Mouse (Mus musculus) limb, embryonic 11.5 days (tissue): ENCODE data around the gene Zzz3. TPM values are rescaled to one million over a fixed set of nuclear protein-coding genes. Genes with fewer than 3 reads are reported as not detected.

Source experiments
- ATAC-seq: fragments of 200-750 bp; cut with Nextera tagmentation; 2 replicates; pipeline ENCODE4 v1.8.0; 2017; ENCODE audit warnings: low read depth; ENCODE audit not compliant: insufficient number of reproducible peaks, low FRiP score, low TSS enrichment
- DNase-seq: peaks from one replicate; pipeline ENCODE4 v3.0.0-alpha.2; 2015; ENCODE audit warnings: low spot score
- H3K27ac ChIP-seq: fragments of 300-500 bp; sonication (generic); replicated peaks from 2 replicates; pipeline ENCODE4 v1.5.1; 2014; ENCODE audit warnings: low read depth, mild to moderate bottlenecking, low read length
- H3K27me3 ChIP-seq: fragments of 300-500 bp; sonication (generic); 2 replicates; pipeline ENCODE4 v1.6.1; 2014; ENCODE audit warnings: mild to moderate bottlenecking, low read length, mixed read lengths; ENCODE audit not compliant: control insufficient read depth, insufficient read depth
- H3K36me3 ChIP-seq: fragments of 300-500 bp; sonication (generic); 2 replicates; pipeline ENCODE4 v1.6.1; 2014; ENCODE audit warnings: mild to moderate bottlenecking, low read length, moderate library complexity, mixed read lengths; ENCODE audit not compliant: control insufficient read depth, insufficient read depth
- H3K4me1 ChIP-seq: fragments of 300-500 bp; sonication (generic); 2 replicates; pipeline ENCODE4 v1.6.1; 2014; ENCODE audit warnings: low read length, mixed read lengths; ENCODE audit not compliant: control insufficient read depth, insufficient read depth
- H3K4me2 ChIP-seq: fragments of 300-500 bp; sonication (generic); 2 replicates; pipeline ENCODE4 v1.6.1; 2014; ENCODE audit warnings: low read depth, mild to moderate bottlenecking, moderate library complexity; ENCODE audit not compliant: severe bottlenecking
- H3K4me3 ChIP-seq: fragments of 300-500 bp; sonication (generic); 2 replicates; pipeline ENCODE4 v1.5.1; 2014; ENCODE audit warnings: low read depth, low read length
- H3K9ac ChIP-seq: fragments of 300-500 bp; sonication (generic); 2 replicates; pipeline ENCODE4 v1.6.1; 2014; ENCODE audit warnings: mild to moderate bottlenecking, low read length
- H3K9me3 ChIP-seq: fragments of 300-500 bp; sonication (generic); 2 replicates; pipeline ENCODE4 v1.6.1; 2016; ENCODE audit warnings: low read length; ENCODE audit not compliant: control insufficient read depth
- WGBS: fragments of 180-500 bp; shearing (Covaris S2); extraction: QIAGEN DNeasy Blood & Tissue Kit; methylation state at CpG from one replicate; pipeline ENCODE4 v1.1.7; 2014; 5-methylcytosine and 5-hydroxymethylcytosine counted together
- polyA plus RNA-seq: library from polyadenylated mRNA; unstranded; fragments of >200 nt; fragmentation: Nextera tagmentation; extraction: Ambion mirVana; gene quantifications from 2 replicates; pipeline ENCODE4 v1.2.1, GENCODE M21; 2014

The Zzz3 gene
- polyA plus RNA-seq, 1 experiment from 2014 or later = 68.2 TPM

GRCm38 (mm10) chr3:152497084-152497483 lies 101.8 kb downstream of the Zzz3 start:
- WGBS = 81% methylated on average over 7 of the region's 7 CpGs
- H3K4me1 ChIP-seq = peaks cover 7% of the 10 kb centered on the region; the same call in 1 of the 2 replicates
- no peak overlapping the region for H3K4me3 ChIP-seq
- H3K9me3 ChIP-seq = no peaks in the 10 kb centered on the region
- H3K27me3 ChIP-seq = no peaks in the 10 kb centered on the region
- H3K9ac ChIP-seq = no peak overlapping the region
- ATAC-seq (no peak), DNase-seq (no peak)
- H3K4me2 ChIP-seq = no peak overlapping the region
- no peak overlapping the region for H3K27ac ChIP-seq
- no peaks in the 10 kb centered on the region for H3K36me3 ChIP-seq

GRCm38 (mm10) chr3:152497842-152498241 lies 102.6 kb downstream of the Zzz3 start:
- ATAC-seq (no peak), DNase-seq (no peak)
- H3K4me3 ChIP-seq = no peak overlapping the region
- H3K4me1 ChIP-seq = peaks cover 7% of the 10 kb centered on the region; the same call in 1 of the 2 replicates
- H3K4me2 ChIP-seq = no peak overlapping the region
- no peaks in the 10 kb centered on the region for H3K9me3 ChIP-seq
- no peak overlapping the region for H3K27ac ChIP-seq
- 85% methylated on average over 2 of the region's 2 CpGs for WGBS
- no peaks in the 10 kb centered on the region for H3K27me3 ChIP-seq
- H3K9ac ChIP-seq = no peak overlapping the region
- H3K36me3 ChIP-seq = no peaks in the 10 kb centered on the region

GRCm38 (mm10) chr3:152498968-152499696 lies 103.9 kb downstream of the Zzz3 start:
- H3K27ac ChIP-seq = no peak overlapping the region
- no peak overlapping the region for H3K9ac ChIP-seq
- DNase-seq = no peak
- no peak overlapping the region for H3K4me3 ChIP-seq
- 87% methylated on average over 2 of the region's 2 CpGs for WGBS
- H3K4me2 ChIP-seq = no peak overlapping the region
- no peaks in the 10 kb centered on the region for H3K36me3 ChIP-seq
- peaks cover 7% of the 10 kb centered on the region; the same call in 1 of the 2 replicates for H3K4me1 ChIP-seq
- no peak for ATAC-seq
- no peaks in the 10 kb centered on the region for H3K9me3 ChIP-seq
- H3K27me3 ChIP-seq = no peaks in the 10 kb centered on the region

GRCm38 (mm10) chr3:152507900-152508299 lies 112.6 kb downstream of the Zzz3 start:
- DNase-seq (no peak), ATAC-seq (no peak)
- Histone ChIP-seq H3K4me1 (no peaks in the 10 kb centered on the region), H3K27me3 (no peaks in the 10 kb centered on the region), H3K27ac (no peak overlapping the region), H3K4me3 (no peak overlapping the region), H3K36me3 (no peaks in the 10 kb centered on the region), H3K9ac (no peak overlapping the region), H3K9me3 (no peaks in the 10 kb centered on the region), H3K4me2 (no peak overlapping the region)
- 79% methylated on average over 8 of the region's 8 CpGs for WGBS

- Histone ChIP-seq H3K27me3 (no peaks in the 10 kb centered on the region), H3K4me3 (no peak overlapping the region), H3K4me1 (no peaks in the 10 kb centered on the region), H3K9me3 (no peaks in the 10 kb centered on the region), H3K4me2 (no peak overlapping the region), H3K36me3 (no peaks in the 10 kb centered on the region), H3K9ac (no peak overlapping the region), H3K27ac (no peak overlapping the region)
- ATAC-seq (no peak), DNase-seq (no peak)
- 91% methylated on average over 12 of the region's 12 CpGs for WGBS
Measured at GRCm38 (mm10) chr3:152508419-152508993, 113.2 kb downstream of the Zzz3 start.

- no peak overlapping the region for H3K27ac ChIP-seq
- ATAC-seq (no peak), DNase-seq (no peak)
- no peaks in the 10 kb centered on the region for H3K36me3 ChIP-seq
- WGBS = 88% methylated on average over 7 of the region's 7 CpGs
- no peak overlapping the region for H3K4me3 ChIP-seq
- H3K9ac ChIP-seq = no peak overlapping the region
- H3K27me3 ChIP-seq = no peaks in the 10 kb centered on the region
- H3K4me2 ChIP-seq = no peak overlapping the region
- H3K4me1 ChIP-seq = no peaks in the 10 kb centered on the region
- H3K9me3 ChIP-seq = no peaks in the 10 kb centered on the region
Measured at GRCm38 (mm10) chr3:152509268-152509667, 114.0 kb downstream of the Zzz3 start.

Other genes with a start within 250 kb of the Zzz3 start
- 3.0 and 3.3 TPM in 2 replicates for gene Gipc2, start 229.2 kb upstream of the Zzz3 start, polyA plus RNA-seq
- gene Dnajb4, start 185.2 kb upstream of the Zzz3 start, polyA plus RNA-seq = 32.4 and 33.2 TPM in 2 replicates
- 452 and 482 TPM in 2 replicates for gene Fubp1, start 185.1 kb upstream of the Zzz3 start, polyA plus RNA-seq
- 8.7 and 9.1 TPM in 2 replicates for gene Nexn, start 129.1 kb upstream of the Zzz3 start, polyA plus RNA-seq
- gene Miga1, start 55.1 kb upstream of the Zzz3 start, polyA plus RNA-seq = 21.4 and 21.8 TPM in 2 replicates
- 55.7 and 56.8 TPM in 2 replicates for gene Usp33, start 49.0 kb upstream of the Zzz3 start, polyA plus RNA-seq